ENCODE assay signal across 7 mouse cellular contexts in genomic region chr6:40346959-40347771, GRCm38 (mm10). TPM values are rescaled to one million over a fixed set of nuclear protein-coding genes. Genes with fewer than 3 reads are reported as not detected.
DNase-seq lines count a peak whose midpoint lies in the region; ATAC-seq and TF ChIP-seq lines count a peak whose summit lies in the region.

No protein-coding gene starts in this region.

- DNase-seq in ovary, postnatal 14 days (ENCODE audit: low spot score): peak; percentile 35
- DNase-seq in ovary, postnatal 10 days (ENCODE audit: low spot score): no peak
- peak; percentile 93 for DNase-seq in cerebellum, postnatal 10 days
- peak; percentile 11 for DNase-seq in heart, postnatal 0 days (ENCODE audit: low spot score)
- peak; percentile 55 to 80 for DNase-seq in left cerebral cortex, postnatal 25 days (ENCODE audit: low spot score in 2 of 2)
- no peak for DNase-seq in adrenal gland, adult 2 months

- no peak overlapping the region for H3K4me3 ChIP-seq in heart, postnatal 0 days (ENCODE audit: low read depth, low read length)
- no peak overlapping the region for H3K4me3 ChIP-seq in stomach, embryonic 14.5 days (ENCODE audit: low read depth, low read length)

- no peaks in the 10 kb centered on the region for H3K27me3 ChIP-seq in heart, postnatal 0 days (ENCODE audit: control insufficient read depth, insufficient read depth, low read length)
- no peaks in the 10 kb centered on the region for H3K27me3 ChIP-seq in stomach, embryonic 14.5 days (ENCODE audit: control insufficient read depth, insufficient read depth, low read length)

- no peak for TF ChIP-seq CTCF in heart, postnatal 0 days (IDR thresholded peaks at IDR 0.05; ENCODE audit: low read depth)

- no peak for ATAC-seq in heart, postnatal 0 days (ENCODE audit: insufficient read depth, low read depth)
- peak; percentile 49; the same call in 1 of the 2 replicates for ATAC-seq in stomach, embryonic 14.5 days (ENCODE audit: insufficient number of reproducible peaks, insufficient read depth, low FRiP score, low read depth)

- H3K9me3 ChIP-seq in heart, postnatal 0 days (replicated peaks; ENCODE audit: control insufficient read depth, low read length): no peaks in the 10 kb centered on the region
- H3K9me3 ChIP-seq in stomach, embryonic 14.5 days (ENCODE audit: control insufficient read depth, low read depth, low read length): no peaks in the 10 kb centered on the region

- peaks cover 9% of the 10 kb centered on the region; the same call in 1 of the 2 replicates for H3K36me3 ChIP-seq in heart, postnatal 0 days (replicated peaks; ENCODE audit: control insufficient read depth, insufficient read depth, low read length)
- no peaks in the 10 kb centered on the region; the same call in 1 of the 2 replicates for H3K36me3 ChIP-seq in stomach, embryonic 14.5 days (ENCODE audit: control insufficient read depth, insufficient read depth, low read length)

- intact Hi-C loops in left cerebral cortex, postnatal 25 days (cut with DNase I): no loop called here

- H3K27ac ChIP-seq in heart, postnatal 0 days (ENCODE audit: low read depth): no peak overlapping the region
- peak overlapping the region; percentile 53; the same call in 1 of the 2 replicates for H3K27ac ChIP-seq in stomach, embryonic 14.5 days (ENCODE audit: low read length)

- H3K4me1 ChIP-seq in heart, postnatal 0 days (ENCODE audit: control insufficient read depth, insufficient read depth): no peaks in the 10 kb centered on the region
- no peaks in the 10 kb centered on the region for H3K4me1 ChIP-seq in stomach, embryonic 14.5 days (ENCODE audit: control insufficient read depth, insufficient read depth, low read length)

- no peak for TF ChIP-seq EP300 in heart, postnatal 0 days (IDR thresholded peaks at IDR 0.05; ENCODE audit: low read depth)

- WGBS in heart, postnatal 0 days: 47% methylated on average over 10 of the region's 10 CpGs
- WGBS in stomach, embryonic 14.5 days: 57% methylated on average over 10 of the region's 10 CpGs

- no peak overlapping the region for H3K9ac ChIP-seq in heart, postnatal 0 days (replicated peaks; ENCODE audit: low read depth, low read length)
- H3K9ac ChIP-seq in stomach, embryonic 14.5 days (replicated peaks; ENCODE audit: low read depth, low read length): no peak overlapping the region

- no peak overlapping the region for H3K4me2 ChIP-seq in heart, postnatal 0 days (ENCODE audit: low read depth, low read length)
- no peak overlapping the region for H3K4me2 ChIP-seq in stomach, embryonic 14.5 days (replicated peaks; ENCODE audit: low read depth, low read length)

RNA-seq across cellular contexts. Expression of gene Agk, which starts 22.2 kb away (rescaled TPM):
- 13.4 and 22.4 TPM in 2 replicates for total RNA-seq in heart, postnatal 0 days (2014; rRNA removed; ENCODE audit: low replicate concordance)
- polyA plus RNA-seq in heart, postnatal 0 days (2015; fragmentation: Nextera tagmentation; extraction: Ambion mirVana): 30.0 and 30.8 TPM in 2 replicates
- 10 to 100 TPM; 44.4 to 48.9 TPM for total RNA-seq in left cerebral cortex, postnatal 25 days (2021)
- 48.2 and 50.2 TPM in 2 replicates for polyA plus RNA-seq in stomach, embryonic 14.5 days (2014; fragmentation: Nextera tagmentation; extraction: Ambion mirVana)
- 10 to 100 TPM; 27.5 to 41.7 TPM for total RNA-seq in adrenal gland, adult 2 months (2021)
- polyA plus RNA-seq in adrenal gland, adult 2 months (2012; rRNA removed): 8.1 and 10.6 TPM in 2 replicates

Comparison
In these comparisons a context has a peak if more than half of its experiments do, and no peak if none do; other contexts are left out.
1. DNase-seq: peak in ovary, postnatal 14 days (single experiment), cerebellum, postnatal 10 days (2 of 2), heart, postnatal 0 days (single experiment) and left cerebral cortex, postnatal 25 days (2 of 2); none in ovary, postnatal 10 days (single experiment) and adrenal gland, adult 2 months (single experiment).